Mouse (Mus musculus): Measurements from ENCODE around the gene Entpd3.
A peak's percentile ranks its signal among the peaks of the same experiment; 100 is the strongest.
"Not testable (repeated sequence)": the region's sequence is repeated elsewhere in the genome, so short reads cannot be mapped to it uniquely, and the experiment has no call there.

Gene Entpd3

DNA sequence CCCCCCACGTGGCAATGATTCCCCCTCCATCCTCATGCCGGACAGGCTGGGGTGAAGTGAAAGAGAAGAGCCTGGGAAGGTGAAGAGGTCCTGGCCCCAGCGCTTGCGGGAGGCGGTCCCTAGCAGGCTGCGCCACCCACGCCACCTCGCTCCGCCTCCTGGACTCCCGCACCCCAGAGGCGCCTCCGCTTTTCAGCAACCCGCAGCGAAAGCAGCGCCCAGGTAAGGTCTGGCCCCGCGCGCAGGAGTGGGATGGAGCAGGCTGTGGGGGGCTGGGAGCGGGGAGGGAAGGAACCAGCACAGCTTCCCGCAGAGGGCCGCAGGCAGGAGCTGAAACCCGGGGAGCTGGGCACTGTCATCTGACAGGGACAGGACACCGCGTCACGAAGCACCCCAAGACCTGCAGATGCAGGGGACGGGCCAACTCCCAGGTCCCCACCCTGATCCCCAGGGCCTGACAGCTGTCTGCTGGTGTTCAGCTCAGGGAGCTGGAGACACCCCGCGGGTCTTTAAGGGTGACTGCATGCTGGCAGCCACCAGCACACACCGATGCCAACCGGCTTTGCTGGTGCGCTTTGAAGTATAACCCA, at the start of gene Entpd3:
Entpd3 (plus strand) TSS at position 157 of the 590 bp plus-strand sequence.
- DNase-seq = peak; percentile 27

DNA sequence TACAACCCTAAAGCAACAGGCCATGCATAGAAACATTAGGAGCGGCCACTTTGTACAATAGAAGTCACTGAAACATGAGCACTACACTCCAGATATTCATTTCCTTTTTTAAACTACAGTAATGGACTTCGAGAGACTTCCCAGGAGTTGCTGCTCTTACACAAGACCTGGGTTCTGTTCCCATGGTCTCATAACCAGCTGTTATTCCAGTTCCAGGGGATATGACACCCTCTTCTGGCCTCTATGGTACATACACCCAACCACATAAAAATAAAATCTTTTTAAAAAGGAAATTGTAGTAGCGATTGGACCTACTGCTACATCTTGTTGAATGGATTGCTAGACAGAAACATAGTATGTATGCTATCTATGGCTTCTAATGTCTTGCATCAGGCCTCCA, 48.1 kb upstream of the Entpd3 start:
- no peak for DNase-seq

DNA sequence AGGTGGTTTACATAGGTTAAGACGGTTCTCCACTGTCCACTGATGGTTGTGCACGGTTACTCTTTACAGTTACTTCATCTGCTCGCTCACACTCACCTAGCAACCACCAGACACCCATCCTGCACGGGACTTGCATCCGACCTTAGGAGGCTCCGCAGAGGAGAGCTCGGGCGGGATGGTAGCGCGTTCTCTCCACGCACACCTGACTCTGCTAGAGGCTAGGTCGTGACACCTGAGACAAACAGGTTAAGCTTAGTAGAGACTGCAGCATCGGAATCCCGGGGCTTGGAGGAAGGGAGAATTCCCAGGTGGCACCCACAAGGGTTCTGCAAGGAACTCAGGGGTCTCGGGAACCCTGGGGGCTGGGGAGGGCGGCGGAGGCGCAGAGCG, 47.6 kb upstream of the Entpd3 start, which contains the start of gene Eif1b:
Eif1b (plus strand) TSS at position 223 of the 390 bp plus-strand sequence.
- no peak for DNase-seq

DNA sequence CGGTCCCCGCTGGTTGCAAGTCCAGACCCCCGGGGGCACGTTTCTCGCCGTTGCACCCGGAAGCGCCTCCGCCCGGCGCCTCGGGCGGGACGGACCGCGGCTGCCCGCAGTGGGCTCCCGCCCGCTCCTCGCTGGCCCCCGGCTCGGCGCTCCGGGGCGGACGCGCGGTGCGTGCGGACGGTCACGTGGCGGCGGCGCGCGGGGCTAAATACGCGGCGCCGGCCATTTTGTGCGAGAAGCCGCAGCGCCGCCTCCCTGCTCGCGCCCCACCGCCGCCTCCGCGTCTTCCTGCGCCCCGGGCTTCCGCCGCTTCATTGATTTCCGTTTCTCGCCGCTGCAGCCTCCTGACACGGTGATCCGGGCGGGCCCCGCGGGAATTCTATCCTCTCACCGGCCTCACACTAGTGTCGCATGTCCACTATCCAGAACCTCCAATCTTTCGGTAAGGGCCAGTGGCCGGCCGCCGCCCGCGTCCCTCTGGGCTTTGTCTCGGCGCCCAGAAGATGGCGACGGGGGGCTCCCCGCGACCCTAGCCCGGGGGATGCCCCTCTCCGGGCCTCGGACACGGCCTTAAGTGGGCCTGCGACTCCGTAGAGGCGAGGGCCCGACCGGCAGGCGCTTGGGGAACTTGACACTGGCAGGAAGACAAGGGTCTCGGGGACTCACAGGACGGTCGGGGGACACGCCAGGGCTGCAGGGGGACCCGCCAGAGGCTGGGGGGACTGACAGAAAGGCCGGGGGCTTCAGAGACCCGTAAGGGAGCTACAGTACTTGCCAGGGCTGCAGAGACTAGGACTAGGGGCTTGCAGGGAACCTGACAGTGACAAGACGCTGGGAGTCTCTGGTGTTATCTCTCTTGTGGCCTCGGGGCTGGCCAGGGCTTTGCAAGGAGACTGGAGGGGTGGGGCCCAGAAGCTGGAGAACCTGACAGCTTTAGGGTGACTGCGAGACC, 46.9 kb upstream of the Entpd3 start:
- peak; percentile 94 for DNase-seq

DNA sequence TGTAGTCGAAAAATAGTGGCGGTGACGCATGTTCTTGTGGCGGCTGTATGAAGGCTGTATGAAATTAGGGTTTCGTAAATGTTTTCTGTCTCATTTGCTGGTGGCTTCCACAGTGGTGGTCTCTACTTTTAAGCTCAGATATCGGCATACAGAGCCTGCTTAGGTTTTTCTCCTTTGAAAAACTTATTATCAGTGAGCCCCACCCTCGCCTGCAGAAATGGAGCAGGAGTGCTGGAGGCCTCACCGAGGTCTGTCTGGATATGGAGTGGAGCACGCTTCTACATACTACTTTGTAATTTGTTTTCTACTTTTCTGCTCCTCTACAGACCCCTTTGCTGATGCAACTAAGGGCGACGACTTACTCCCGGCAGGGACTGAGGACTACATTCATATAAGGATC, 45.8 kb upstream of the Entpd3 start:
- no peak for DNase-seq

DNA sequence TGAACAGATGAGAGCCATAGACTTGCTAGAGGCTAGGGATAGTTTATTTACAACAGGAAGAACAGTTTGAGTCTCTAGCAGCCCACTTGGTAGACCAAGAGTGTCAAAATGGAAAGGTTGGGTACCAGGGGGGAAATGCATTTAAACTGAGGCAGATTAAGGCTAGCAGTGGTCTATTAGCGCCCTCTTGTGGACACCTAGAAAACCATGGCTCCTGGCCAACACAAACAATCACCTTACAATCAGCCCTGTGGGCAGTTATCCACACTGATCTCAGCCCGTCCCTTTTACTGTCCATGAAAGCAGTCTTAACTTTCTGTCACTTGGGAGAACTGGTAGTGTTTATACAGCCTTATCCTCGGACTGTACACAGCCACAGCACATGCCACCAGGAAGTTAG, 42.9 kb upstream of the Entpd3 start:
- peak; percentile 75 for DNase-seq

DNA sequence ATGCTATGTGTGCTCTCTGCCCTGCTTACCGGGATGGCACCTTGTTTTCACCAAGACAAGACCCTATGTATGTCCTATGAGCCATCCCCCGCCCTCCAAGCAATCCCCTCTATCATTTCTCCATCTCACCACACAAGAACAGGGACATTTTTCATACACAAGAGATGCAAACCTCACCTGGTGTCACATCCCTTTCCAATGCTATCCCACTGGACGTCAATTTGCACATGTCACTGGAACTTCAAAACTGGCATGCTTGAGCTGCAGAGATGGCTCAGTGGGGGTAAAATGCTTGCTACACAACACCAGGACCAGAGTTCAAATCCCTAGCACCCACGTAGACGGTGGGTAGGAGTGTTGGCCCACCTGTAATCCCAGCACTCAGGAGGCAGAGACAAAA, 41.6 kb upstream of the Entpd3 start:
- no peak for DNase-seq

DNA sequence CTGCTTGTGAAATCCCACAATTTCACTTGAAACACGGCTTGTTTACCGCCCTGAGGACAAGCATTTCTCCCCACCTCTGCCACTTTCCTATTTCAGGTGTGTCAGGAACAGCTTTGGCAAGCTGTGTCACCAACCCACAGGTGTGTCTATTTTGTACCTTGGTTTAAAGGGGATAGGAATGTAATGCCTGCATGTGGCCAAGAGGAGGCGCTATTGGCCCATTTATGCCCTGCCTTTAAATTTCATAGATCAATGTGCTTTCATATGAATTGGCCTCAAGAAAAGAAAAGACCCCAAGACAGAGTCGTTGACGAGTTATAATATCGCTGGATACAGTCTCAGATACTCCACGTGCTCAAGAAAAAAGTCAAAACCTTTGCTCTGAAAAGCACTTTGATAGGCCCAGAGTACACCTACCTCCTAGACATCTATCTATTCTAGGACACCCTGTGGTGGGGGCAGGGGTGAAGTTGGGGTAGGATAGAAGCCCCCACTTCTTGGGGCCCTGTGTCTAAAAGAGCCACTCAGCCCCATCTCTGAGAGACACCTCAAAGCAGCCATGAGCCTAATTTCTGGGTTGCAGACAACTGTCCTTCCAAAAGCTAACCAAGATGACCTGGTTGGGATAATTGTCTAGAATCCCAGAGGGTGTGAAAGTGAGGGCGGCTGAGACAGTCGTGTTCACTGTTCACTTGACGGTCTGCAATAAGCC, 38.3 kb upstream of the Entpd3 start:
- no peak for DNase-seq

DNA sequence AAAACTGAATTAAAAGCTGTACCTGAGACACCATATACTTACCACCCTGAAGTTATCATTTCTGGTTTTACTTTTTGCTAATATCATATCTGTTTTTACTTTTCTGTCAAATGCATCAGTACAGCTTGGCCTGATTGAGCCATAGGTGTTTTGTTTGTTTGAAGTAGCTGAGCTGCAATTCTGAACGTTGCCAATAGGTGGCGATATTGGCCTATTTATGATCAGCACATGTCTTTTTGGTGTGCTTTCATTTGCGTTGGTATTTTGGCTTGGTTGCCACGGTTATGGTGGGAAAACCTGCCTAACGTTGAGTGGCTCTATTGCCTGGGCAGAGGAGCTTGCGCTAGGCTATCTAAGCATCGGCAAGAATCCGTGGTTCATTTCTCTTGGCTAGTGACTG, 37.6 kb upstream of the Entpd3 start:
- DNase-seq = peak; percentile 89

DNA sequence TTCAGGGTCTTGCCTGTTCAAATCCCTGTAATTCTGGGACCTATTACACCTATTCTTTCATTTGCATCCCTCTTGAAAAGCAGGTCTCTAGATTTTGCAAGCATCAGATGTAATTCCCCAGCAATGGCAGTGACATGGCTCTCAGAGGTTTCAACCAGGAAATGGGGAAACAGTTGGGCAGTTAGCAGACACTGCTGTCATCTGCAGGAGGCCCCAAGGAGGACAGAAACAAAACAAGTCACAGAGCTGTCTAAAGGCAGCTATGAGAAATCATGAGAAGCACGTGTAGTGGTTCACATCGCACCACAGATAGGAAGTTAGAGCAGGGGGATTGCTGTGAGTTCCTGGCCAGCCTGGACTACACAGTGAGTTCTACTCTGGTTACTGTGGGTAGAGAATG, 35.2 kb upstream of the Entpd3 start:
- no peak for DNase-seq

DNA sequence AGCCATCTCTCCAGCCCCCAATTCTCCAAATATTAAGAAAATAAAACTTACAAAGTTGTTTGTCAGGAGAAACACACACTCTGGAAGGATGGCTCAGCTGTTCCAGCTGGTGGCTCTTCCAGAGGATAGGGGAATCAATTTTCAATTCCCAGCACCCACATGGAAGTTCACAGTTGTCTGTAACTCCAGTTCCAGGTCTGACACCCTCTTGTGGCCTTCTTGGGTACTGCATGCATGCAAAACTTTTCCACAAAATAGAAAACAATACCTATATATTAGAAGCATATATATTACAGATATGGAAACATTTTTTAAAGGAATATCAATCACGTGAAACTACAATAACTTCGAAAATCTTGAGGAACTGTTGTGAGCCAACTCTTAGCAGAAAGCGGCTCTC, 27.8 kb upstream of the Entpd3 start:
- DNase-seq = no peak

DNA sequence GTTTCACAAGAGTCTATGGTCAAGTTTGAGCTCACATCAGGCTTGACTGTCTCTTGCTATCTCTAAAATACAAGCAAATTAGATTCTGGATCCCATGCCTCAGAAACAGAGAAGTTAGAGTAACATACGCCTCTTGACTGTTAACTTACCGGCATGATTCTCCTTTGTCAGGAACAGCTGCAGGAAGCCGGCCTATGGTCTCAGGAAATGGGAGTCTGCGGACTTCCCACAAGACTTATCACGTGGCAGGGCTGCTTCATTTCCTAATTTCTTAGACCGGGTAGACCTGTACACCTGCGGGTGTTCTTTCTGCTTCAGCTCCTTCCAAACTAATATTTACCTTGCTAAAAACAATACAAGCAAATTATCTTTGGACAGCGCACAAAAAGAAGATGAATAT, 22.9 kb upstream of the Entpd3 start:
- no peak for DNase-seq

DNA sequence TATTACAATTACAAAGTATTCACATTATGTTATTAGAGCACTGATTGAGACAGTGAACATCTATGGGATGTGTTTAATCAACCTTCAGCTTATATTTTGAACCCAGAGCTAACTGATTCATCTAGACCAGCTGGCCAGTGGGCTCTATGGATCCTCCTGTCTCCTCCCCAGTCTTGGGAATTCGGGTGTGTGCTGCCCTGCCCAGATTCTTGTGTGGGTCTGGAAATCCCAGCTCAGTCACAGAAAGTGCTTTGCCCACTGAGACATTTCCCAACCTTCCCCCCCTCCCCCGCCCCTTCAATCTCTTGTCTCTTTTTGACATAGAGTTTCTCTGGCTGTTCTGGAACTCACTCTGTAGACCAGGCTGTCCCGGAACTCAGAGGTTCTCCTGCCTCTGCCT, 20.7 kb upstream of the Entpd3 start:
- DNase-seq = no peak

DNA sequence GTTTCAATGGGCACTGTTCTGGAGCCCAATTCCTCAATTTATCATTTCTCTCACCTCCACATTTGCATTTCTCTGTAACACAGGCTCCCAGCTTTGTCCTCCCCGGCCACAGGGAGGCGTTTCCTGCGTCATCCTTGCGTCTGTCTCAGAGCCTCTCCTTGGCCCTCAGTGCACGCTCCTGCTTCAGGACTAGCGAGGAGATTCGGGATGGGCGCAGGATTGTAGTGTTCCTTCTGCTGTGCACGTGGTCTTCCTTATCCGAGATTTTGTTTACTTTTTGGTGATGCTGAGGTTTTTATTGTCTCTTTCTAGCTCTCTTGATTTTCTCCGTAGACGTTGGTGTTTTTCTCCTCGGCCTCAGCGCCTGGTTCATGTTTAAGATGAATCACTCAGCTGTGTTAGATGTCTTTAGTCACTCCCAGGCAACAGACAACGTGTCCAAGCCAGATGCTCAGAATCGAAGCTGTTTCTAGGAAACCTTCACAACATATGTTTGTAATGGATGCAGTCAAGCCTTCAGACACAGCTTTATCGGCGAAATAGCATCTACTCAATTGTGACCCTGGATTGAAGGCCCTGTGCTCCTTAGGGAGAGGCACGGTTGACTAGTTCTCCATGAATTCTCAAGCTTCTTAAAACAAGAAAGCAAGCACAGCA, 20.0 kb upstream of the Entpd3 start:
- no peak for DNase-seq

DNA sequence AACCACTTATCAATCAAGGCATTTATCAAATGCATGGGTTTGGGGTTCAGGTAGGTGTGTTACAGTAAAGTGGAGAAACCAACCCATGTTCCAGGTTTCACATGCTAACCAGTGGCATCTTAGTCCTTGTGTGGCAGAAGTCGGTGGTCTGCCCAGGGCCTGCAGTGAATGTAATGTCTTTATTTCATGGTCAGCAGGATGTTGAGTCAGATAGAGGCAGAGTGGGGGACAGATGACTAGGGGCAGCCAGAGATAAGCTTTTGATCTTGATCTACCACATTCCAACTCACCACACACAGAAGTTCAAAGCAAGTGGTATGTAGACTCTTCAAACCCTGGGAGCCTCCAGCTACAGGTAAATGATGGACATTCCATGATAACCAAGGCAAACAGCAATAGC, 18.5 kb upstream of the Entpd3 start:
- DNase-seq = no peak

DNA sequence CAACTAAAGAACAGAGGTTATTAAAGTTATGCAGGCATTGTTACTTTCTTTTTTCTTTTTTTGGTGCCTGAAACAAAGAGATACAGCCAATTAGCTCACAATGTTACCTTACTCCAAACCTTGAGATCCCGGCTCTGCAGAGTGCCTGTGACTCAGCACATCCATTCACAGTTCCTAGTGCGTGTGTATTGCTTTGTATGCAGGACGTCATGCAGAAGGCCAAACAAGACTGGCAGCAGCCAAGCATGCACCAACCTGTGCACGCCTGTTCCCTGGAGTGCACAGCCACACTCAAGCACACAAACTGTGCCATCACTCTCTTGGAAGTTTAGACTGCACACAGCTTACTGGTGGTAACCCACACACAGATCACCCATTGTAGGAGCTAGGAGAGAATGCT, 12.3 kb upstream of the Entpd3 start:
- DNase-seq = no peak

DNA sequence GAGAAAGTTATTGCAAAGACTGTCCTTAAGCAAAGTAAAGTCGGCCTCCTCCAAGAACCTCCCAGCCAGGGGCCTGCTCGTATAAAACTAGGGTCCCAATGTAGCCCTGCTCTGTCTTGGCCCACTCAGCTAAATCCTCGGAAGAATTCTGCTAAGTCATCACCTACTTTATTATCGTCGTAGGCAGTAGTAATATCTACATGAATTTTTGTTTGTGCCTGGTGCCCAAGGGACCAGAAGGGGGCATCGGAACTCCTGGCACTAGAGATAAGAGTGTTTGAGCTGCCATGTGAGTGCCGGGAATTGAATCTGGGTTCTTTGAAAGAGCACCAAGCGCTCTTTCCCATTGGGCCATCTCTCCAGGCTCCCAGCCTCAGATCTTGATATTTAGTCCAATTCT, 11.7 kb upstream of the Entpd3 start:
- no peak for DNase-seq

DNA sequence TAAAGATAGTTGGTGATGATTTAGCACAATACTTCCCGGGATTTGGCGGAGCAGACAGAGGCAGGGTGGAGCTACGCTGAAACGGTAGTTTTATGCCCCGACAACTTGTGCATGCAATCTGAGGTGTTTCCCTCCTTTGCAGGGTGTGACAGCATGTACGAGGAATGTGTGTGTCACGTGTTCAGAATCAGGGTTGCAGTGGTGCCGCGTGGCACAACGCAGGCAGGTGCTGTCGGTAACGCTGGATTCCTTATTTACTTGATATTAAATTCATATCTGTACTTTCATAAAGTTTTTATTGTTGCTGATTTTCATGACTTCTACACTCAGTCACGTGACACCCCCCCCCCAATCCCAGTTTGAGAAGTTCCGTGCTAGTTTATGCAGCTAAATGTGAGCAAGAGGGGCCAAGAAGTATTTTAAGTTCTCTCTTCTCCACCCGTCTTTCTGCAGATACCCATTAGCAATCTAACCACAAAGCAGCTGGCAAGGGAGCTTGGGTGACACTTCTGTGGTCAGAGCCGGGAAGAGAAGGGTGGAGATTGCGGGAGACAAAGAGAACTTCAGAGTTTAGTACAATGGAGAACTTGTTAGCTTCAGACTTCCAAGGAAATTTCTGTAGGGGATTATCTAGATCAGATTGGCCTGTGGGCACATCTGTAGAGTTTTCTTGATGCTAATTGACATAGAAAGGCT, 10.7 kb upstream of the Entpd3 start:
- no peak for DNase-seq

DNA sequence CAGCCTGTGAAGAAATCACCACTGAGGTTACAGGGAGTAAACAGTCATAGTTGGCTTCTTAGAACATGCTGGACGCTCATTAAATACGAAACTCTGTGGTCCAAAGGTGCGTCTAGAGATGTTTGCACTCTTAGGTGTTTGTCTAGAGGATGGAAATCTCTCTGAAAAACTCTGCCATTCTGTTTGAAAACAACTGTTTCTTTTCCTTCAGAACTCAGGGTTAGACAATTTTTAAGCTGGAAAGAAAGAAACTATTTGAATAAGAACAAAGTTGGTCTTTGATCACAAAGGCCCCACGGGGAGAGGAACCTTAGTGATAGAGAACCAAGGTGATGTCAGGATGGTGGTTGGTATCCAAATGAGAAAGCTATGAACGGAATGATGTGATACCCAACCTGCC, 9.1 kb upstream of the Entpd3 start:
- no peak for DNase-seq

DNA sequence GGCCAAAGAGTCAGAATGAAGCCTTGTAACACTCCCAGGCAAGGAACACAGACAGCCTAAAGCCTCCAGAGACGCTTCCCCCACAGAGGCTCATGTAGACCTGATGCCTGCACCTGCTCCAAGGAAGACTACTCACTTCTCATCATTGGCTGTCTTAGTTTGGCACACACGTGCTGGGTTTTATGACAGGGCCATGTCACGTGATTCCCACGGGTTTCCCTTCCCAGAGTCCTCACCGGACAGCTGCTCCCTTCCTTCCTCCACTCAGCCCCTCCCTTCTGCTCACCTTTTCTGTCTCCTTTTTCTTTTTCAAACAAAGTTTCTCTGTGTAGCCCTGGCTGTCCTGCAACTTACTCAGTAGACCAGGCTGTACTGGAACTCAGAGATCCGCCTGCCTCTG, 7.6 kb upstream of the Entpd3 start:
- no peak for DNase-seq

DNA sequence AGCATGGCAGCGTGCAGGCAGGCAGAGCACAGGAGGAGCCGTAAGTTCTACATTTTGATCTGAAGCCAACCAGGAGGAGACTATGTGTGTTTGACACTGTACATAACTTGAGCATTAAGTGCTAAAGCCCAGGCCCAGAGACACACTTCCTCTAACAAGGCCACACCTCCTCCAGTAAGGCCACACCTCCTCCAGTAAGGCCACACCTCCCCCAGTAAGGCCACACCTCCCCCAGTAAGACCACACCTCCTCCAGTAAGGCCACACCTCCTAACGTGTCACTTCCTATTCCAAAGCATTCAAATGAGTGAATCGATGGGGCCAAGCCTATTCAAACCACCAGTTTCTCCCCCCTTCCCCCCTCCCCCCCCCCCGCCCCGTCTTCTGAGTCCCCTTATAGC, 6.9 kb upstream of the Entpd3 start:
- no peak for DNase-seq

DNA sequence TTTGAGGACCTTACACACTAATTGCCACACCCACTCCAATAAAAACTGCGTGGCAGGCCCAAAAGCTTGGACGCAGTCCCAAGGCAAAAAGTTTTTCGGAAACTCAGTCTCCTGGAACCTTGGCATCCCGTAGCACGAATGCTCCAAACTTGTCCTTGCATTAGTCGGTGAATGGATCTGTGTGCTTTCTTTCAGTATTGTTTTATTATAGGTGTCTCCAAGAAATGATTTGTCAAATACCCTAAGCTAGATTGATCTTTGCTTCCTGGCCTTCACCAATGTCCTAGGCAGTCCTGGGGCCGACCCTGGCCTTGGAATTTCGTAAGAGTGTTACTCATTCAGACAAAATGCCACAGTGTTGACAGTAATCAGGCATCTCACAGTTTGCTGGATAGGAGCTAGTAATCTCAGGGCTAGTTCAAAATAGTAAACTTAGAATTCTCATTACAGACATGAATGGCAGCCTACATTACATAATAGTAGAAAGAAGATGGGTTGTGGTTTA, 6.1 kb upstream of the Entpd3 start:
- not testable (repeated sequence) for DNase-seq
